Mouse (Mus musculus): ENCODE data around the gene Ncstn.

DNA sequence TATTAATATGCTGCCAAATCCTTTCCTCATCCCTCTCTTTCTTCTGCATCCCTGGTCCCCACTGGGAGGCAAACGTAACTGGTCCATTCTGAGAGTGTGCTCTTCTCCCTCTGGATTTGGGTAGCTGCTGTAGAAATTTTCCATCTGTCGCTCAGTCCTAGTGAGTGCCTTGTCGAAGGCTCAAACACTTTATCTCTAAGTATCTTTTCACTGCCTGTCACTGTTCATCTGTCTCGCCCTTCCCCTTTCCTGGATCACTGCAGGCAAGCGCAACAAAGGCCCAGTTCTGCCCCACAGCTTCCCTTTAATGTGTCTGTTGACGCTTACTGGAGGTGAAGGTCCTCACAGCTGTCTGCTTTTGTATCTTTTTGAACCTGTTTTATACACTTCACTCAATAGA is 12.6 kb upstream of the Ncstn start:
- TF ChIP-seq GATA1 (IDR thresholded peaks at IDR 0.05; ENCODE audit: borderline replicate concordance, low read length) (no peak), FLI1 (IDR thresholded peaks at IDR 0.05; ENCODE audit: low read length) (no peak)
